Mouse (Mus musculus) liver, embryonic 14.5 days (tissue): ENCODE measurements around the gene Supt3. TPM values are rescaled to one million over a fixed set of nuclear protein-coding genes. Genes with fewer than 3 reads are reported as not detected.

Experiments
- ATAC-seq: fragments of 200-750 bp; cut with Nextera tagmentation; 2 replicates; pipeline ENCODE4 v1.8.0; 2017; ENCODE audit warnings: moderate number of reproducible peaks, mild to moderate bottlenecking, moderate library complexity; ENCODE audit not compliant: insufficient read depth
- DNase-seq, 3 experiments: peaks; one replicate each; pipeline ENCODE4 v3.0.0-alpha.2; 2012 to 2013; ENCODE audit warnings: low read depth in 3 of 3, low spot score in 3 of 3
- H3K27ac ChIP-seq: fragments of 300-500 bp; sonication (generic); 2 replicates; pipeline ENCODE4 v1.5.1; 2014; ENCODE audit warnings: moderate library complexity, mild to moderate bottlenecking, control low read depth, inconsistent platforms
- H3K27me3 ChIP-seq: fragments of 300-500 bp; sonication (generic); 2 replicates; pipeline ENCODE4 v1.6.1; 2014; ENCODE audit warnings: mild to moderate bottlenecking, low read length, moderate library complexity; ENCODE audit not compliant: control insufficient read depth, insufficient read depth
- H3K36me3 ChIP-seq: fragments of 300-500 bp; sonication (generic); replicated peaks from 2 replicates; pipeline ENCODE4 v1.6.1; 2014; ENCODE audit warnings: low read depth; ENCODE audit not compliant: control insufficient read depth, insufficient read depth
- H3K4me1 ChIP-seq, 2 experiments: fragments of 200-500 bp in 1 of 2; fragments of 300-500 bp in 1 of 2; sonication (generic) in 1 of 2; replicated peaks; 2 replicates each; pipeline ENCODE4 v1.6.1; 2012 to 2014; ENCODE audit warnings: antibody characterized with exemption in 1 of 2, inconsistent platforms in 1 of 2, low read length in 1 of 2; ENCODE audit not compliant: control insufficient read depth in 2 of 2, insufficient read depth in 2 of 2
- H3K4me2 ChIP-seq: fragments of 300-500 bp; sonication (generic); 2 replicates; pipeline ENCODE4 v1.6.1; 2014; ENCODE audit warnings: low read depth, mild to moderate bottlenecking, control low read depth, moderate library complexity
- H3K4me3 ChIP-seq, 2 experiments: fragments of 200-500 bp in 1 of 2; fragments of 300-500 bp in 1 of 2; sonication (generic) in 1 of 2; 2 replicates each; pipeline ENCODE4 v1.5.1; 2012 to 2014; ENCODE audit warnings: low read depth in 2 of 2, low read length in 2 of 2, mild to moderate bottlenecking in 2 of 2, control low read depth in 1 of 2, inconsistent platforms in 1 of 2, moderate library complexity in 1 of 2; ENCODE audit not compliant: insufficient read depth in 1 of 2
- H3K9ac ChIP-seq: fragments of 300-500 bp; sonication (generic); replicated peaks from 2 replicates; pipeline ENCODE4 v1.6.1; 2014; ENCODE audit warnings: mild to moderate bottlenecking, control low read depth, moderate library complexity
- H3K9me3 ChIP-seq: fragments of 300-500 bp; sonication (generic); 2 replicates; pipeline ENCODE4 v1.6.1; 2016; ENCODE audit warnings: low read length, mixed read lengths; ENCODE audit not compliant: control insufficient read depth
- CTCF ChIP-seq: IDR thresholded peaks from 2 replicates; pipeline ENCODE4 v1.5.1; 2016; ENCODE audit warnings: antibody characterized with exemption, low read depth, control low read depth
- EP300 ChIP-seq: IDR thresholded peaks from 2 replicates; pipeline ENCODE4 v1.6.1; 2016; ENCODE audit warnings: antibody characterized with exemption, low read depth
- WGBS: fragments of 180-500 bp; shearing (Covaris S2); extraction: QIAGEN DNeasy Blood & Tissue Kit; methylation state at CpG from one replicate; pipeline ENCODE4 v1.1.7; 2014; ENCODE audit not compliant: insufficient replicate concordance; 5-methylcytosine and 5-hydroxymethylcytosine counted together
- polyA plus RNA-seq, 2 experiments: library from polyadenylated mRNA; depleted of rRNA in 1 of 2; stranded (reverse) in 1 of 2; unstranded in 1 of 2; fragments of >200 nt; fragmentation: Nextera tagmentation in 1 of 2; extraction: Ambion mirVana in 1 of 2; gene quantifications; 2 replicates each; pipeline versions ENCODE4 v1.2.1 to v1.2.3; 2012 to 2014

The Supt3 gene
- polyA plus RNA-seq, 2 experiments = 2.7 to 5.3 TPM

GRCm38 (mm10) chr17:45165741-45166140 lies 388.8 kb downstream of the Supt3 start:
- WGBS = 50% methylated on average over 4 of the region's 4 CpGs
- no peak for TF ChIP-seq CTCF
- TF ChIP-seq EP300 = no peak
- ATAC-seq (no peak), DNase-seq (no peak)
- Histone ChIP-seq H3K4me3 (no peak overlapping the region), H3K4me2 (no peak overlapping the region), H3K36me3 (no peaks in the 10 kb centered on the region), H3K9ac (no peak overlapping the region), H3K27me3 (no peaks in the 10 kb centered on the region), H3K27ac (no peak overlapping the region), H3K9me3 (no peaks in the 10 kb centered on the region), H3K4me1 (no peaks in the 10 kb centered on the region)

Other genes starting within 250 kb of the Supt3 start
- gene Runx2, start 37.6 kb downstream of the Supt3 start, polyA plus RNA-seq (2012; rRNA removed) = 0.58 and 0.76 TPM in 2 replicates
- gene Runx2, start 37.6 kb downstream of the Supt3 start, polyA plus RNA-seq (2014; fragmentation: Nextera tagmentation; extraction: Ambion mirVana) = 0.40 and 0.65 TPM in 2 replicates